ENCODE assay signal across 9 mouse cellular contexts in the genomic region with DNA sequence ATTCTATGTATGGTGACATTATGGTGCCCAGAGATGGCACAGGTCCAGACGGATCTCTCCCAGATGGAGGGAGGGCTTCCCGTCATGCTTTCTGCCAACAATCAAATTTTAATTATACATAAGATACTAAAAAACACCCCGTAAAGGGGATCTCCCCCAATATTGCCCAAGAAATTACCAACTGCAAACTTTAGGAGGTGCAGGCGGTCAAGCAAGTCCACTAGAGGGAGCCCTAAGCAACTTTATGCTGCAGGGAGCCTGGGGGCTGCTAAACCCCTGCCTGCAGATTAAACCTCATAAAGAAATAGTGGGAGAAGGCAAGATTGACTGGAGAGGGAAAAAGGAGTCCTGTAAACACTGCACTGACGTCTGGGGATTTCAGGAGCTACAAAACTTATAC. TPM values are rescaled to one million over a fixed set of nuclear protein-coding genes. Genes with fewer than 3 reads are reported as not detected.
DNase-seq lines count a peak whose midpoint lies in the region; ATAC-seq lines count a peak whose summit lies in the region.
"Had no signal": no experiment of that assay in that cellular context is flagged by ENCODE, and none has a peak within 500 bp of the region (broad histone marks: within the 10 kb centered on the region; RNA-seq: fewer than 3 reads in every experiment).

No protein-coding gene starts in this region.

- peak; percentile 52 for DNase-seq in gastrocnemius, adult 18-20 months (ENCODE audit: low spot score)
- DNase-seq in gastrocnemius, postnatal 25 days, result no peak
- DNase-seq in right cerebral cortex, adult 2 months (ENCODE audit: low spot score in 2 of 2), result peak; percentile 59 to 64
- no peak for DNase-seq in right cerebral cortex, adult 18-20 months
- DNase-seq in c-Kit-positive CD71-positive TER-119-positive erythroid progenitor cells, embryonic 14.5 days (ENCODE audit: low spot score), result peak; percentile 44
- peak; percentile 57 to 80 for DNase-seq in heart, postnatal 14 days
- DNase-seq in thymus, postnatal 14 days, result peak; percentile 90

- peak; percentile 63 for ATAC-seq in megakaryocyte, adult 5-6 weeks (ENCODE audit: poor library complexity, severe bottlenecking)

- intact Hi-C loops in heart, postnatal 14 days (cut with DNase I), result loop anchor here (2.0 to 10.0 kb wide), 3 partner anchors 27 to 255 kb away; no protein-coding TSS in a partner anchor

RNA-seq across cellular contexts. Expression of a gene that starts 1.0 kb away (rescaled TPM):
- not detected for total RNA-seq in gastrocnemius, adult 18-20 months (2021)
- not detected for total RNA-seq in gastrocnemius, postnatal 25 days (2021)
- 1 to 10 TPM in 1 of 2 experiments, not detected in 1; 1.1 TPM for total RNA-seq in heart, postnatal 14 days (2021)
- not detected in 2 replicates for total RNA-seq in megakaryocyte, adult 5-6 weeks (2015)
- not detected in 2 replicates for total RNA-seq in megakaryocyte, adult 5-6 weeks (2017)

RNA-seq across cellular contexts. Expression of a gene that starts 5.6 kb away (rescaled TPM):
- 1 to 10 TPM; 7.1 to 7.5 TPM for total RNA-seq in gastrocnemius, adult 18-20 months (2021)
- 1 to 10 TPM; 9.2 to 9.4 TPM for total RNA-seq in gastrocnemius, postnatal 25 days (2021)
- total RNA-seq in heart, postnatal 14 days (2021), result 10 to 100 TPM; 26.4 to 31.2 TPM
- 179 and 180 TPM in 2 replicates for total RNA-seq in megakaryocyte, adult 5-6 weeks (2015)
- 45.3 and 70.2 TPM in 2 replicates for total RNA-seq in megakaryocyte, adult 5-6 weeks (2017)

RNA-seq across cellular contexts. Expression of a gene that starts 11.8 kb away (rescaled TPM):
- 1 to 10 TPM; 1.1 to 1.4 TPM for total RNA-seq in gastrocnemius, adult 18-20 months (2021)
- total RNA-seq in gastrocnemius, postnatal 25 days (2021), result under 1 TPM; 0.99 to 1.00 TPM
- total RNA-seq in heart, postnatal 14 days (2021), result 1 to 10 TPM; 2.0 to 2.8 TPM
- 0.07 and 0.34 TPM in 2 replicates for total RNA-seq in megakaryocyte, adult 5-6 weeks (2015)
- not detected in 2 replicates for total RNA-seq in megakaryocyte, adult 5-6 weeks (2017)
- total RNA-seq: adrenal gland, adult 18-20 months had no signal

RNA-seq across cellular contexts. Expression of a gene that starts 29.0 kb away (rescaled TPM):
- total RNA-seq in gastrocnemius, adult 18-20 months (2021), result 10 to 100 TPM; 21.7 to 21.8 TPM
- 10 to 100 TPM; 18.6 to 21.1 TPM for total RNA-seq in gastrocnemius, postnatal 25 days (2021)
- 10 to 100 TPM; 17.3 TPM for total RNA-seq in heart, postnatal 14 days (2021)
- total RNA-seq in megakaryocyte, adult 5-6 weeks (2015), result 9.5 and 13.1 TPM in 2 replicates
- 12.1 and 12.4 TPM in 2 replicates for total RNA-seq in megakaryocyte, adult 5-6 weeks (2017)

RNA-seq across cellular contexts. Expression of a gene that starts 49.0 kb away (rescaled TPM):
- under 1 TPM; 0.32 to 0.59 TPM for total RNA-seq in gastrocnemius, adult 18-20 months (2021)
- under 1 TPM; 0.15 to 0.62 TPM for total RNA-seq in gastrocnemius, postnatal 25 days (2021)
- total RNA-seq in heart, postnatal 14 days (2021), result under 1 TPM; 0.72 to 0.73 TPM
- 1.3 and 3.9 TPM in 2 replicates for total RNA-seq in megakaryocyte, adult 5-6 weeks (2015)
- total RNA-seq in megakaryocyte, adult 5-6 weeks (2017), result 1.1 and 1.7 TPM in 2 replicates

Comparison
In these comparisons a context has a peak if more than half of its experiments do, and no peak if none do; other contexts are left out.
1. DNase-seq: peak in gastrocnemius, adult 18-20 months (single experiment), right cerebral cortex, adult 2 months (2 of 2), c-Kit-positive CD71-positive TER-119-positive erythroid progenitor cells, embryonic 14.5 days (single experiment), heart, postnatal 14 days (2 of 2) and thymus, postnatal 14 days (single experiment); none in gastrocnemius, postnatal 25 days (single experiment) and right cerebral cortex, adult 18-20 months (single experiment).